24 mouse cellular contexts compared by ENCODE assay signal in the genomic region with DNA sequence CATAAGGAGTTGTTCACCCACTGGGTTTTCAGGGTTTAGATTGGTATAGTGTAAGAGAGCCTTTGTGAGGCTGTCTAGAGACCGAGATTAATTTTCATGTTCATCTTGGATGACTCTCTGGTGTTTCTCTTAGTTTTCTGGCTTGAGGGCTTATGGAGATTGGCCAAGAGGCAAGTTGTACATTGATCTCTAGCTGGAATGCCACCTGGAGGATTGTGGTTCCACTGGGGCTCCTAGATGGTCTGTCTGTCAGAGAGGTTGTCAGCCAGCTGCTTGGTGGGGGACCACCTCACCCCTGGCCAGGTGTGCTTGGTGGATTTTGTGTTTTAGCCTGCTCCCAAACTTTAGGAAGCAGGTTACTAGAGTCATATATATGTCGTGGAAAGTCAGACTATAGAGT.
"Had no signal": no experiment of that assay in that cellular context is flagged by ENCODE, and none has a peak within 500 bp of the region (broad histone marks: within the 10 kb centered on the region; RNA-seq: fewer than 3 reads in every experiment).

No protein-coding gene starts in this region.

- H3K36me3 ChIP-seq: heart, embryonic 10.5 days; heart, embryonic 12.5 days; hindbrain, embryonic 13.5 days; hindbrain, embryonic 15.5 days; intestine, embryonic 15.5 days; limb, embryonic 10.5 days; limb, embryonic 12.5 days; liver, embryonic 13.5 days; liver, embryonic 15.5 days had no signal

- H3K27me3 ChIP-seq: heart, embryonic 12.5 days; hindbrain, embryonic 13.5 days; hindbrain, embryonic 15.5 days; intestine, embryonic 15.5 days; limb, embryonic 12.5 days; liver, embryonic 15.5 days had no signal

- H3K27ac ChIP-seq: gastrocnemius, adult 2 months; hindbrain, embryonic 15.5 days; intestine, embryonic 15.5 days; kidney, postnatal 0 days; layer of hippocampus, adult 2 months; left cerebral cortex, adult 2 months; limb, embryonic 12.5 days; liver, embryonic 13.5 days; liver, embryonic 15.5 days had no signal

- H3K4me2 ChIP-seq: heart, embryonic 12.5 days; hindbrain, embryonic 13.5 days; hindbrain, embryonic 15.5 days; intestine, embryonic 15.5 days; limb, embryonic 12.5 days; liver, embryonic 11.5 days; liver, embryonic 13.5 days; liver, embryonic 15.5 days had no signal

- H3K9ac ChIP-seq: heart, embryonic 12.5 days; hindbrain, embryonic 13.5 days; hindbrain, embryonic 15.5 days; intestine, embryonic 15.5 days; limb, embryonic 12.5 days; liver, embryonic 13.5 days; liver, embryonic 15.5 days; liver, postnatal 0 days had no signal

- H3K9me3 ChIP-seq: heart, embryonic 10.5 days; hindbrain, embryonic 13.5 days; hindbrain, embryonic 15.5 days; intestine, embryonic 15.5 days; limb, embryonic 10.5 days; liver, embryonic 13.5 days; liver, embryonic 15.5 days had no signal

- DNase-seq: gastrocnemius, adult 2 months; gastrocnemius, postnatal 10 days; gastrocnemius, postnatal 25 days; heart, postnatal 10 days; heart, postnatal 4 days; kidney, postnatal 14 days; kidney, postnatal 4 days; liver; liver, embryonic 13.5 days; liver, postnatal 0 days had no signal

- H3K4me1 ChIP-seq: liver, embryonic 15.5 days had no signal

- ATAC-seq: inflammation-experienced regulatory T-cells, adult 6 months; intestine, embryonic 15.5 days; intestine, postnatal 0 days; liver, postnatal 0 days had no signal

- H3K4me3 ChIP-seq: gastrocnemius, adult 2 months; heart, embryonic 10.5 days; heart, embryonic 12.5 days; hindbrain, embryonic 13.5 days; hindbrain, embryonic 15.5 days; intestine, embryonic 15.5 days; layer of hippocampus, adult 2 months; left cerebral cortex, adult 2 months; limb, embryonic 10.5 days; limb, embryonic 12.5 days; liver, embryonic 13.5 days; liver, embryonic 15.5 days had no signal
